Mouse (Mus musculus) heart, adult 9 months (tissue): ENCODE data around the gene Nck2.

ENCODE experiments used
- DNase-seq, 2 experiments: peaks; one replicate each; pipeline ENCODE4 v3.0.0; 2022; ENCODE audit warnings: low spot score in 2 of 2

Gene Nck2

GRCm38 (mm10) chr1:43444531-43444930 is at the start of gene Nck2:
Gene Nck2, plus strand, starts transcription at chr1:43444579.
- no peak for DNase-seq

- no peak for DNase-seq
Measured at GRCm38 (mm10) chr1:43395040-43395439, 49.3 kb upstream of the Nck2 start.

GRCm38 (mm10) chr1:43395799-43396198 is 48.6 kb upstream of the Nck2 start:
- DNase-seq: no peak

GRCm38 (mm10) chr1:43396522-43396921 is 47.9 kb upstream of the Nck2 start:
- DNase-seq: no peak

GRCm38 (mm10) chr1:43397096-43397495 is 47.3 kb upstream of the Nck2 start:
- no peak for DNase-seq

- DNase-seq: no peak
Measured at GRCm38 (mm10) chr1:43398738-43399601, 45.4 kb upstream of the Nck2 start.

- DNase-seq: no peak
Measured at GRCm38 (mm10) chr1:43399602-43400216, 44.7 kb upstream of the Nck2 start.

- DNase-seq: no peak
Measured at GRCm38 (mm10) chr1:43400655-43401054, 43.7 kb upstream of the Nck2 start.

- no peak for DNase-seq
Measured at GRCm38 (mm10) chr1:43403341-43403740, 41.0 kb upstream of the Nck2 start.

GRCm38 (mm10) chr1:43404693-43405678 is 39.4 kb upstream of the Nck2 start:
- DNase-seq: no peak

GRCm38 (mm10) chr1:43409019-43409418 is 35.4 kb upstream of the Nck2 start:
- DNase-seq: no peak

GRCm38 (mm10) chr1:43412825-43413224 is 31.6 kb upstream of the Nck2 start:
- DNase-seq: no peak

GRCm38 (mm10) chr1:43413298-43413697 is 31.1 kb upstream of the Nck2 start:
- DNase-seq: peak; percentile 32 to 69

GRCm38 (mm10) chr1:43413749-43414148 is 30.6 kb upstream of the Nck2 start:
- DNase-seq: no peak

GRCm38 (mm10) chr1:43414228-43414627 is 30.2 kb upstream of the Nck2 start:
- DNase-seq: no peak

- no peak for DNase-seq
Measured at GRCm38 (mm10) chr1:43414971-43415370, 29.4 kb upstream of the Nck2 start.

GRCm38 (mm10) chr1:43422969-43423748 is 21.2 kb upstream of the Nck2 start:
- no peak for DNase-seq

GRCm38 (mm10) chr1:43426526-43426925 is 17.9 kb upstream of the Nck2 start:
- DNase-seq: peak; percentile 57 to 75

GRCm38 (mm10) chr1:43426993-43427535 is 17.3 kb upstream of the Nck2 start:
- DNase-seq: no peak

GRCm38 (mm10) chr1:43429924-43430876 is 14.2 kb upstream of the Nck2 start:
- no peak for DNase-seq
